8 mouse cellular contexts compared by ENCODE assay signal in genomic region chr13:71956481-71956880, GRCm38 (mm10). TPM values are rescaled to one million over a fixed set of nuclear protein-coding genes. Genes with fewer than 3 reads are reported as not detected.
A peak's percentile ranks its signal among the peaks of the same experiment; 100 is the strongest.
DNase-seq lines count a peak whose midpoint lies in the region; ATAC-seq and TF ChIP-seq lines count a peak whose summit lies in the region.
"Had no signal": no experiment of that assay in that cellular context is flagged by ENCODE, and none has a peak within 500 bp of the region (broad histone marks: within the 10 kb centered on the region; RNA-seq: fewer than 3 reads in every experiment).

No protein-coding gene starts in this region.

- H3K9ac ChIP-seq in embryonic facial prominence, embryonic 14.5 days (ENCODE audit: low read depth, low read length): no peak overlapping the region
- H3K9ac ChIP-seq in kidney, embryonic 15.5 days: no peak overlapping the region

- TF ChIP-seq POLR2A in testis, adult 2 months (IDR thresholded peaks at IDR 0.05; ENCODE audit: control insufficient read depth, low read depth, low read length): no peak

- H3K4me2 ChIP-seq in embryonic facial prominence, embryonic 14.5 days (ENCODE audit: low read depth, low read length): 0 out of 2 replicates have a peak overlapping the region, but pooled peaks have one; percentile 81
- no peak overlapping the region for H3K4me2 ChIP-seq in kidney, embryonic 15.5 days

- WGBS in embryonic facial prominence, embryonic 14.5 days: 8% methylated on average over 9 of the region's 9 CpGs
- under 1% methylated on average over 9 of the region's 9 CpGs for WGBS in kidney, embryonic 15.5 days

- H3K9me3 ChIP-seq in embryonic facial prominence, embryonic 14.5 days (ENCODE audit: control insufficient read depth, low read length): no peaks in the 10 kb centered on the region
- no peaks in the 10 kb centered on the region for H3K9me3 ChIP-seq in kidney, embryonic 15.5 days (replicated peaks)

- H3K4me3 ChIP-seq in testis, adult 2 months (ENCODE audit: control insufficient read depth, low read depth, low read length): no peak overlapping the region
- H3K4me3 ChIP-seq in embryonic facial prominence, embryonic 14.5 days (ENCODE audit: low read depth, low read length): 0 out of 2 replicates have a peak overlapping the region, but pooled peaks have one; percentile 19
- no peak overlapping the region for H3K4me3 ChIP-seq in kidney, embryonic 15.5 days (replicated peaks)
- H3K4me3 ChIP-seq: megakaryocyte, embryonic 14.5 days had no signal

- no peaks in the 10 kb centered on the region for H3K36me3 ChIP-seq in testis, adult 2 months (ENCODE audit: control insufficient read depth, insufficient read depth, low read length)
- no peaks in the 10 kb centered on the region for H3K36me3 ChIP-seq in embryonic facial prominence, embryonic 14.5 days (ENCODE audit: control insufficient read depth, insufficient read depth, low read length)
- H3K36me3 ChIP-seq in kidney, embryonic 15.5 days: no peaks in the 10 kb centered on the region

- no peak for ATAC-seq in embryonic facial prominence, embryonic 14.5 days (ENCODE audit: low read depth)
- ATAC-seq in kidney, embryonic 15.5 days (replicated peaks; ENCODE audit: low FRiP score): peak; percentile 61; the same call in 1 of the 2 replicates
- peak; percentile 65; the same call in 1 of the 2 replicates for ATAC-seq in megakaryocyte progenitor cell, adult 5-6 weeks (replicated peaks; ENCODE audit: poor library complexity)
- ATAC-seq in erythroblast, adult 5-6 weeks (replicated peaks; ENCODE audit: low FRiP score, poor library complexity, severe bottlenecking): no peak

- H3K27me3 ChIP-seq in testis, adult 2 months (ENCODE audit: control insufficient read depth, insufficient read depth, low read length): no peaks in the 10 kb centered on the region; the same call in 1 of the 2 replicates
- peaks cover 67% of the 10 kb centered on the region for H3K27me3 ChIP-seq in embryonic facial prominence, embryonic 14.5 days (replicated peaks; ENCODE audit: control insufficient read depth, insufficient read depth, low read length)
- peaks cover 100% of the 10 kb centered on the region for H3K27me3 ChIP-seq in kidney, embryonic 15.5 days

- H3K27ac ChIP-seq in testis, adult 2 months (ENCODE audit: control insufficient read depth, insufficient read depth, low read depth, low read length): no peak overlapping the region
- no peak overlapping the region for H3K27ac ChIP-seq in embryonic facial prominence, embryonic 14.5 days (replicated peaks; ENCODE audit: low read depth, low read length)
- no peak overlapping the region for H3K27ac ChIP-seq in kidney, embryonic 15.5 days

- H3K4me1 ChIP-seq in testis, adult 2 months (ENCODE audit: control insufficient read depth, insufficient read depth, low read length): peaks cover 2% of the 10 kb centered on the region
- no peaks in the 10 kb centered on the region; the same call in 1 of the 2 replicates for H3K4me1 ChIP-seq in embryonic facial prominence, embryonic 14.5 days (ENCODE audit: control insufficient read depth, insufficient read depth, low read length)
- H3K4me1 ChIP-seq in kidney, embryonic 15.5 days: peaks cover 16% of the 10 kb centered on the region

- no peak for DNase-seq in testis, postnatal 14 days (ENCODE audit: low spot score)
- peak; percentile 66 for DNase-seq in embryonic facial prominence, embryonic 14.5 days (ENCODE audit: low spot score)
- no peak for DNase-seq in MN1 (ENCODE audit: low spot score)

- TF ChIP-seq CTCF in testis, adult 2 months (IDR thresholded peaks at IDR 0.05; ENCODE audit: control insufficient read depth, insufficient read depth, insufficient replicate concordance, low read depth, low read length): peak; percentile 36; the same call in 1 of the 2 replicates

RNA-seq across cellular contexts. Expression of gene Irx1, which starts 7.0 kb away (rescaled TPM):
- 1.9 TPM in 1 of 2 replicates, not detected in the other for polyA plus RNA-seq in testis, adult 2 months (2012; rRNA removed)
- polyA plus RNA-seq in embryonic facial prominence, embryonic 14.5 days (2014; fragmentation: Nextera tagmentation; extraction: Ambion mirVana): 3.8 and 4.0 TPM in 2 replicates
- 4.9 TPM in 2 replicates for polyA plus RNA-seq in kidney, embryonic 15.5 days (2015; fragmentation: Nextera tagmentation; extraction: Ambion mirVana)
- not detected in 2 replicates for total RNA-seq in megakaryocyte progenitor cell, adult 5-6 weeks (2015)
- not detected in 2 replicates for total RNA-seq in megakaryocyte progenitor cell, adult 5-6 weeks (2017)
- not detected in 2 replicates for total RNA-seq in erythroblast, adult 5-6 weeks (2015; ENCODE audit: low replicate concordance)
- total RNA-seq in erythroblast, adult 5-6 weeks (2017; ENCODE audit: low replicate concordance): not detected in 2 replicates

Comparison
In these comparisons a context has a peak if more than half of its experiments do, and no peak if none do; other contexts are left out.
1. ATAC-seq: peak in kidney, embryonic 15.5 days (single experiment) and megakaryocyte progenitor cell, adult 5-6 weeks (single experiment); none in embryonic facial prominence, embryonic 14.5 days (single experiment) and erythroblast, adult 5-6 weeks (single experiment).